Mouse (Mus musculus): ENCODE results near the gene Rab28.
A peak's percentile ranks its signal among the peaks of the same experiment; 100 is the strongest.

Rab28 gene

GRCm38 (mm10) chr5:41627224-41628144 is 80.5 kb downstream of the Rab28 start:
- no peak for DNase-seq (ENCODE audit: low read depth, low spot score)

- DNase-seq (ENCODE audit: low read depth, low spot score): no peak
Measured at GRCm38 (mm10) chr5:41625544-41625943, 82.4 kb downstream of the Rab28 start.

- no peak for DNase-seq (ENCODE audit: low read depth, low spot score)
Measured at GRCm38 (mm10) chr5:41621748-41622147, 86.2 kb downstream of the Rab28 start.

- no peak for DNase-seq (ENCODE audit: low read depth, low spot score)
Measured at GRCm38 (mm10) chr5:41618966-41619365, 89.0 kb downstream of the Rab28 start.

GRCm38 (mm10) chr5:41610447-41611030 is 97.4 kb downstream of the Rab28 start:
- DNase-seq (ENCODE audit: low read depth, low spot score): no peak

GRCm38 (mm10) chr5:41596242-41597117 is 111.5 kb downstream of the Rab28 start:
- DNase-seq (ENCODE audit: low read depth, low spot score): no peak

- peak; percentile 6 for DNase-seq (ENCODE audit: low read depth, low spot score)
Measured at GRCm38 (mm10) chr5:41595199-41595598, 112.8 kb downstream of the Rab28 start.

GRCm38 (mm10) chr5:41578051-41578450 is 129.9 kb downstream of the Rab28 start:
- no peak for DNase-seq (ENCODE audit: low read depth, low spot score)
